Mouse (Mus musculus) c-Kit-positive CD71-negative TER-119-negative erythroid progenitor cells, embryonic 14.5 days (primary cell): Measurements from ENCODE around the gene Rai1.

Experiments used
- DNase-seq: peaks from one replicate; pipeline ENCODE4 v3.0.0-alpha.2; 2013; ENCODE audit warnings: low read depth

The Rai1 gene

GRCm38 (mm10) chr11:60192534-60192933 is 87.7 kb downstream of the Rai1 start:
- DNase-seq, result no peak

GRCm38 (mm10) chr11:60193556-60193955 is 88.7 kb downstream of the Rai1 start:
- no peak for DNase-seq

GRCm38 (mm10) chr11:60195108-60195507 is 90.3 kb downstream of the Rai1 start:
- no peak for DNase-seq

- DNase-seq, result no peak
Measured at GRCm38 (mm10) chr11:60196344-60196743, 91.5 kb downstream of the Rai1 start.

GRCm38 (mm10) chr11:60197998-60198619 is 93.3 kb downstream of the Rai1 start:
- no peak for DNase-seq

- no peak for DNase-seq
Measured at GRCm38 (mm10) chr11:60198651-60199050, 93.8 kb downstream of the Rai1 start.

- DNase-seq, result peak; percentile 91
Measured at GRCm38 (mm10) chr11:60199702-60200184, 94.9 kb downstream of the Rai1 start.

- DNase-seq, result no peak
Measured at GRCm38 (mm10) chr11:60200384-60200783, 95.6 kb downstream of the Rai1 start.

GRCm38 (mm10) chr11:60202710-60203638 is 98.2 kb downstream of the Rai1 start:
- DNase-seq, result no peak

GRCm38 (mm10) chr11:60205026-60205425 is 100.2 kb downstream of the Rai1 start:
- DNase-seq, result no peak

- no peak for DNase-seq
Measured at GRCm38 (mm10) chr11:60206207-60206606, 101.4 kb downstream of the Rai1 start.

- DNase-seq, result no peak
Measured at GRCm38 (mm10) chr11:60208201-60208600, 103.4 kb downstream of the Rai1 start.

GRCm38 (mm10) chr11:60208712-60209111 is 103.9 kb downstream of the Rai1 start:
- DNase-seq, result no peak

GRCm38 (mm10) chr11:60209217-60209932 is 104.6 kb downstream of the Rai1 start:
- DNase-seq, result no peak

- DNase-seq, result no peak
Measured at GRCm38 (mm10) chr11:60209933-60210249, 105.1 kb downstream of the Rai1 start.

- peak; percentile 94 for DNase-seq
Measured at GRCm38 (mm10) chr11:60210305-60210724, 105.5 kb downstream of the Rai1 start.

- DNase-seq, result no peak
Measured at GRCm38 (mm10) chr11:60211152-60211551, 106.3 kb downstream of the Rai1 start.

GRCm38 (mm10) chr11:60211761-60212160 is 106.9 kb downstream of the Rai1 start:
- no peak for DNase-seq

- DNase-seq, result no peak
Measured at GRCm38 (mm10) chr11:60213266-60213665, 108.5 kb downstream of the Rai1 start.

GRCm38 (mm10) chr11:60216671-60217070 is 111.9 kb downstream of the Rai1 start:
- DNase-seq, result no peak

- DNase-seq, result no peak
Measured at GRCm38 (mm10) chr11:60217467-60217866, 112.7 kb downstream of the Rai1 start.

GRCm38 (mm10) chr11:60219609-60220008 is 114.8 kb downstream of the Rai1 start:
- no peak for DNase-seq
